Mouse (Mus musculus) embryonic fibroblast, embryonic 13.5 days (primary cell): ENCODE data around the gene Smpd1. TPM values are rescaled to one million over a fixed set of nuclear protein-coding genes. Genes with fewer than 3 reads are reported as not detected.

Experiments
- H3K27ac ChIP-seq: 2 replicates; pipeline ENCODE4 v1.5.1; 2012; ENCODE audit warnings: low read length, control low read depth, inconsistent platforms; ENCODE audit not compliant: insufficient read depth
- H3K4me1 ChIP-seq: 2 replicates; pipeline ENCODE4 v1.6.1; 2011; ENCODE audit warnings: low read length; ENCODE audit not compliant: control insufficient read depth, insufficient read depth
- H3K4me3 ChIP-seq: 2 replicates; pipeline ENCODE4 v1.5.1; 2011; ENCODE audit warnings: mild to moderate bottlenecking, control low read depth, low read length; ENCODE audit not compliant: insufficient read depth
- CTCF ChIP-seq: IDR thresholded peaks from 2 replicates; pipeline ENCODE4 v1.5.1; 2011; ENCODE audit warnings: mild to moderate bottlenecking, control low read depth, low read length, moderate library complexity, borderline replicate concordance; ENCODE audit not compliant: insufficient read depth
- POLR2A ChIP-seq: IDR thresholded peaks from 2 replicates; pipeline ENCODE4 v1.6.1; 2011; ENCODE audit warnings: low read depth, mild to moderate bottlenecking, control low read depth, low read length, moderate library complexity
- polyA plus RNA-seq: library from polyadenylated mRNA; stranded (reverse); fragments of >200 nt; gene quantifications from 2 replicates; pipeline ENCODE4 v1.2.4, GENCODE M21; 2011; ENCODE audit warnings: low read depth; ENCODE audit not compliant: missing spikeins, insufficient read length

The Smpd1 gene
- 52.8 and 53.5 TPM in 2 replicates for polyA plus RNA-seq

- Histone ChIP-seq H3K27ac (no peak within 1 kb of the TSS), H3K4me3 (peak within 1 kb of the TSS; percentile 76)
- TF ChIP-seq CTCF (no peak), POLR2A (peak; percentile 68)
Observed at GRCm38 (mm10) chr7:105554212-105554942, at the start of gene Smpd1. TSS of gene Smpd1 (plus strand) at chr7:105554360.

GRCm38 (mm10) chr7:105507257-105507656, 46.9 kb upstream of the Smpd1 start:
- peaks cover 10% of the 10 kb centered on the region; the same call in 1 of the 2 replicates for H3K4me1 ChIP-seq
- no peak for TF ChIP-seq CTCF
- no peak overlapping the region for H3K27ac ChIP-seq
- H3K4me3 ChIP-seq: no peak overlapping the region

More at GRCm38 (mm10) chr7:105554212-105554942, at the start of gene Smpd1:
- 0 out of 2 replicates have a peak, but pooled peaks cover 3% of the 10 kb centered on the region for H3K4me1 ChIP-seq

- TF ChIP-seq CTCF (no peak), POLR2A (no peak)
- H3K27ac ChIP-seq: no peak overlapping the region
- peaks cover 21% of the 10 kb centered on the region for H3K4me1 ChIP-seq
- H3K4me3 ChIP-seq: no peak overlapping the region
Observed at GRCm38 (mm10) chr7:105510143-105510542, 44.0 kb upstream of the Smpd1 start.

GRCm38 (mm10) chr7:105513845-105514291, 40.3 kb upstream of the Smpd1 start:
- Histone ChIP-seq H3K27ac (peak overlapping the region; percentile 22; the same call in 1 of the 2 replicates), H3K4me3 (no peak overlapping the region), H3K4me1 (peaks cover 13% of the 10 kb centered on the region)
- TF ChIP-seq POLR2A (no peak), CTCF (no peak)

- H3K27ac ChIP-seq: no peak overlapping the region
- TF ChIP-seq POLR2A (no peak), CTCF (no peak)
- H3K4me3 ChIP-seq: no peak overlapping the region
- H3K4me1 ChIP-seq: peaks cover 18% of the 10 kb centered on the region
Observed at GRCm38 (mm10) chr7:105514561-105514960, 39.6 kb upstream of the Smpd1 start.

- Histone ChIP-seq H3K4me3 (no peak overlapping the region), H3K27ac (no peak overlapping the region), H3K4me1 (peaks cover 21% of the 10 kb centered on the region)
- TF ChIP-seq POLR2A (no peak), CTCF (peak; percentile 88)
Observed at GRCm38 (mm10) chr7:105515178-105515577, 39.0 kb upstream of the Smpd1 start.

DNA sequence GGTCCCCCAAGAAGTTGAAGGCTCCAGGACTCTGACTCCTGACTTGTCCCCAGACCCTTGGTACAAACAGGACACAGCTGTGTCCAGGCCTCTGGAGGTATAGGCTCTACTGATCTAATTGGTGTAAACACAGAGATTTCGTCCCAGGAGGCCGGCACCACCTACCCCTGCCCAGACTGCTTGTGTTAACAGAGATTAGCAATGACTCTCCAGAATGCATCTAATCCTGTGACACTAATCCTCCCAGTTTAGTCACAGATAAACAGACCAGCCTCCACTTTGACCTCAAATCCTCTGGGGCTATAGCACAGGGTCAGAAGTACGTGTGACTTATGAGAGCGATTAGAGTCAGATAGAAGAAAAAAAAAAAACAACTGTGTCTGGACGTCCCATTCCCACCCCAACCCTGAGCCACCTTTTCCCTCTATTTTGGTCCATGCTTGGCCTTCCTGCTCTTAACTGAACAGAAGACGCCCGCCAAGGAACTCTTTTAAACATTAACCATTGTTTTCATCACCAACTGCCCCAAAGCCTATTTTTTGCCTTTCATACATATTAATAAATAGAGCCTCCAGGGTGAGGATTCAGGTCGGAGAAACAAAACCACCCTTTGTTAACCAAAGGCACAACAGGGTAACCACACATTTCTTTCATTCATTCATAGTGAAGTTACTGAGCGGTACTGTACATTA, 37.3 kb upstream of the Smpd1 start:
- Histone ChIP-seq H3K4me1 (peaks cover 24% of the 10 kb centered on the region), H3K4me3 (no peak overlapping the region), H3K27ac (no peak overlapping the region)
- no peak for TF ChIP-seq POLR2A
- no peak for TF ChIP-seq CTCF

DNA sequence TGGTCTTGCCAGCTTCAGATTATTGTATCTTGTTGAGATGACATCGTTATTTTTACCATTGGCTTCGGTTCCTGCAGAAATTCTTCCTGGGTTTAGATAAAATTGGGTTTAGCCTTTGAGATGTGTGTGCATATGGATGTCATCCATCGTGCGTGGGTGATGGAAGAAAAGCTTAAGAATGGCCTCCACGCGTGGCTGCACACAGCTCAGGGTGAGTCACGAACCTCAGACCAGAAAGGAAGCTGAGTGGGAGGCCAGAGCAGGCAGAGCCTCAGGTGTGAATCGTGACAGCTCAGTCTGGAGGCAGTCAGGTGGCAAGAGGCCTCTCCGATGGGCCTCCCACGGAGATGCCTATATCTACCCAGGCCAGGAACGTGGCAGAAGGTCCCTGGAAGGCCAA, 34.8 kb upstream of the Smpd1 start:
- no peak overlapping the region for H3K4me3 ChIP-seq
- H3K4me1 ChIP-seq: peaks cover 18% of the 10 kb centered on the region
- peak overlapping the region; percentile 49; the same call in 1 of the 2 replicates for H3K27ac ChIP-seq
- TF ChIP-seq POLR2A (no peak), CTCF (no peak)

GRCm38 (mm10) chr7:105519771-105520170, 34.4 kb upstream of the Smpd1 start:
- Histone ChIP-seq H3K4me1 (peaks cover 13% of the 10 kb centered on the region), H3K27ac (peak overlapping the region; percentile 75), H3K4me3 (no peak overlapping the region)
- TF ChIP-seq POLR2A (no peak), CTCF (no peak)

DNA sequence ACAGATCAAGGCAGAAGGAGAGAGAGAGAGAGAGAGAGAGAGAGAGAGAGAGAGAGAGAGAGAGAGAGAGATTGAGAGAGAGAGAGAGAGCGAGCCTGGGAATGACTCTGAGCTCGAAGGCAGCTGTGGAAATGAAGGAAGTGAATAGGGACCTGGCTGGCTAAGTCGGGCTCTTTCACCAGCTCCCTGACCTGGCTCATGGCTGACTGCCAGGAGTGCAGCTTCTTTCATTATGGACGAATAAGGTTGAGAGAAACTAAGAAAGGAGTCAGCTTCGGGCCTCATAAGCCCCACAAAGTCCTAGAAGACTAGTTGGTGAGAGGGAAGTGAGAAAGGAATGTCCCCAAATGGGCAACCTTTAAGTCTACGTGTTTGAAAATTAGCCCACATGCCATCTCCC, 34.0 kb upstream of the Smpd1 start:
- TF ChIP-seq POLR2A (no peak), CTCF (no peak)
- H3K4me3 ChIP-seq: no peak overlapping the region
- peaks cover 12% of the 10 kb centered on the region for H3K4me1 ChIP-seq
- H3K27ac ChIP-seq: peak overlapping the region; percentile 75

DNA sequence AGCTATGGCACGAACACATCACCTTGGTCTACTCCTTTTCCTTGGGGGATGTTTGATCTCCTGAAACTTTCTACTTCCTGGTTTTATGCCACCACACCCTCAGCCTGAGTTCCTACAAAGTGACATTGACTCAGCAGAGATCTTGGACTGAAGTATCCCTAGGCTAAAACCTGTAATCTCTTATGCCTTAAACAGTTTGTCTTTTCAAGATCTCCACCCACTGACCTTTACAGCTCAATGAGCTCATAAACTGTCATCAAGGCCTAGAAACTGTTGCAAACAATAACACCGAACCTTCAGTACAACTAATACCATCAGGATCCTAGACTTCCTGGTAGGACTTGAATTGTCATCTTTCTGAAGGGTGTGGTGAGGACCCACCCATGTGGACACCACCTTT, 29.9 kb upstream of the Smpd1 start:
- H3K27ac ChIP-seq: no peak overlapping the region
- H3K4me1 ChIP-seq: peaks cover 10% of the 10 kb centered on the region
- no peak for TF ChIP-seq CTCF
- no peak for TF ChIP-seq POLR2A
- no peak overlapping the region for H3K4me3 ChIP-seq
